Mouse (Mus musculus) hindbrain, embryonic 16.5 days (tissue): ENCODE data around the gene Tmcc1. TPM values are rescaled to one million over a fixed set of nuclear protein-coding genes. Genes with fewer than 3 reads are reported as not detected.

ENCODE experiments used
- ATAC-seq: fragments of 200-750 bp; cut with Nextera tagmentation; 2 replicates; pipeline ENCODE4 v1.8.0; 2017; ENCODE audit warnings: moderate TSS enrichment, moderate library complexity
- H3K27ac ChIP-seq: fragments of 300-500 bp; sonication (generic); 2 replicates; pipeline ENCODE4 v1.5.1; 2014; ENCODE audit warnings: low read depth, mild to moderate bottlenecking, control low read depth, low read length, moderate library complexity
- H3K27me3 ChIP-seq: fragments of 300-500 bp; sonication (generic); replicated peaks from 2 replicates; pipeline ENCODE4 v1.6.1; 2014; ENCODE audit warnings: low read length; ENCODE audit not compliant: control insufficient read depth, insufficient read depth
- H3K36me3 ChIP-seq: fragments of 300-500 bp; sonication (generic); 2 replicates; pipeline ENCODE4 v1.6.1; 2014; ENCODE audit warnings: mild to moderate bottlenecking, low read length, moderate library complexity, mixed read lengths; ENCODE audit not compliant: control insufficient read depth, insufficient read depth
- H3K4me1 ChIP-seq: fragments of 300-500 bp; sonication (generic); 2 replicates; pipeline ENCODE4 v1.6.1; 2014; ENCODE audit warnings: low read depth, low read length; ENCODE audit not compliant: control insufficient read depth, insufficient read depth
- H3K4me2 ChIP-seq: fragments of 300-500 bp; sonication (generic); 2 replicates; pipeline ENCODE4 v1.6.1; 2014; ENCODE audit warnings: mild to moderate bottlenecking, low read length, control low read depth, moderate library complexity
- H3K4me3 ChIP-seq: fragments of 300-500 bp; sonication (generic); 2 replicates; pipeline ENCODE4 v1.5.1; 2014; ENCODE audit warnings: mild to moderate bottlenecking, low read length, control low read depth, moderate library complexity
- H3K9ac ChIP-seq: fragments of 300-500 bp; sonication (generic); 2 replicates; pipeline ENCODE4 v1.6.1; 2014; ENCODE audit warnings: low read depth, mild to moderate bottlenecking, control low read depth, low read length, moderate library complexity
- H3K9me3 ChIP-seq: fragments of 300-500 bp; sonication (generic); 2 replicates; pipeline ENCODE4 v1.6.1; 2014; ENCODE audit warnings: mild to moderate bottlenecking, low read length, moderate library complexity; ENCODE audit not compliant: control insufficient read depth
- WGBS: fragments of 180-500 bp; shearing (Covaris S2); extraction: QIAGEN DNeasy Blood & Tissue Kit; methylation state at CpG from one replicate; pipeline ENCODE4 v1.1.7; 2014; 5-methylcytosine and 5-hydroxymethylcytosine counted together
- polyA plus RNA-seq: library from polyadenylated mRNA; unstranded; fragments of >200 nt; fragmentation: Nextera tagmentation; extraction: Ambion mirVana; gene quantifications from 2 replicates; pipeline ENCODE4 v1.2.1, GENCODE M21; 2015

Tmcc1 gene
- polyA plus RNA-seq, 1 experiment from 2014 or later = 23.4 TPM

DNA sequence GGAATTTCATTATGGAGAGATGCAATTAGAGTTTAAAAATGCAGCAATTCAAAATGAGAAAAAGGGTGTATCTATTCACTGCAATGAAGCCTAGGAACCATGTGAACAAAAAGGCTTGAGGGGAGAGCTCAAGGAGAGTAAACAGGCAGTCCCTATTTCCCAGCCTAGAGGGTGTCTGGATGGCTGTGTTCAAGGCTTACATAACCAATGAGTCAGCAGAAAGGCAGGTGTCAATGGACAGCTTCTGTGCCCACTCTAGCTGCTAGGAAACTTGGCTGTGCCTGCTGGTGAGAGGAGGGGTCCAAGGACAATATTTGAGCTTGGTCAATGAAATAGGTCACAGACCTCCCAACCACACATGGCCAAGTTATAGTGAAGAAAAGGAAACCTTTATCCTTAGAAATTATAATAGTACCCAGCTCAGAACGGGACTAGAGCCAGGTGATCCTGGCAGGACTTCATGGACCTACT is 138.2 kb downstream of the Tmcc1 start:
- H3K36me3 ChIP-seq = no peaks in the 10 kb centered on the region
- peak overlapping the region; percentile 34 for H3K4me2 ChIP-seq
- H3K9ac ChIP-seq = no peak overlapping the region
- no peaks in the 10 kb centered on the region for H3K27me3 ChIP-seq
- H3K27ac ChIP-seq = no peak overlapping the region
- 0 out of 2 replicates have a peak, but pooled peaks have one; percentile 34 for ATAC-seq
- H3K4me1 ChIP-seq = peaks cover 22% of the 10 kb centered on the region
- H3K4me3 ChIP-seq = no peak overlapping the region
- WGBS = 81% methylated on average over 1 of the region's 1 CpGs
- no peaks in the 10 kb centered on the region for H3K9me3 ChIP-seq

DNA sequence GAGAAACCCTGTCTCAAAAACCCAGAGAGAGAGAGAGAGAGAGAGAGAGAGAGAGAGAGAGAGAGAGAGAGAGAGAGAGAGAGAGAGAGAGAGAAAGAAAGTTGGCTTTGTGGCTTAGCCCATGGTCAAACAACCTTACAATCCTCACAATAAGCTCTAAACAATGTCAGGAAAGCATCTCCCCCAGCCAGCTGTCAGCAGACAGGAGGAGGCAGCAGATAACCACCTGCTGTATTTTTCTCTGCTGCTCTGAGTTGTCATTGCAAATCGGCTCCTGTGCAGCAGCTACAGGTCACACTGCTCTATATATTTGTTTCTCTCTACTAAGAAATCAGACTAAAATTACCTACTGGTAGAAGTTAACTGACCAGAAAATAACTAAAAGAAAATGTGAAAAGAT is 145.4 kb downstream of the Tmcc1 start:
- no peak for ATAC-seq
- H3K4me1 ChIP-seq = peaks cover 4% of the 10 kb centered on the region; the same call in 1 of the 2 replicates
- H3K27me3 ChIP-seq = no peaks in the 10 kb centered on the region
- H3K4me3 ChIP-seq = no peak overlapping the region
- H3K4me2 ChIP-seq = no peak overlapping the region
- H3K27ac ChIP-seq = no peak overlapping the region
- WGBS = 39% methylated on average over 1 of the region's 1 CpGs
- H3K36me3 ChIP-seq = no peaks in the 10 kb centered on the region
- no peaks in the 10 kb centered on the region; the same call in 1 of the 2 replicates for H3K9me3 ChIP-seq
- H3K9ac ChIP-seq = no peak overlapping the region

DNA sequence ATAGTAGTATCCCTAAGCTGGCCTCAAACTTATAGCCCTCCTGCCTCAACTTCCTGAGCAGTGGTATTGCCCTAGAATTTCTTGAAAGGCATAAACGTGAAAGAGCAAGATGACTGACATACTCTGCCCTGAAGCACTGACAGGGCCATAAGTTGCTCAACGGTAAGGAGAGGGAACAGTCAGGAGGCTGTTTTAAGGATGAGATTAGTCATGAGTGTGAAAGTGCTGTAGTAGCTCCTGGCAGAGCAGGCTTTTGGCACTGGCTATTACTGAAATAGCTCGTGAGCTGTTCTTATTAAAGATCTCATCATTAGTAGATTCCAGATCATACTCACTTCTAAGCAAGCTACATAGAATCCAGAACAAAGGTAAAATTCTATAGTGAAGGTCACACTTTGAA is 145.9 kb downstream of the Tmcc1 start:
- Histone ChIP-seq H3K4me3 (no peak overlapping the region), H3K9me3 (peaks cover 3% of the 10 kb centered on the region), H3K27me3 (no peaks in the 10 kb centered on the region), H3K27ac (no peak overlapping the region), H3K4me1 (peaks cover 4% of the 10 kb centered on the region; the same call in 1 of the 2 replicates), H3K4me2 (no peak overlapping the region), H3K36me3 (no peaks in the 10 kb centered on the region), H3K9ac (no peak overlapping the region)
- 75% methylated on average over 3 of the region's 3 CpGs for WGBS
- no peak for ATAC-seq

GRCm38 (mm10) chr6:116044039-116044438 is 149.2 kb downstream of the Tmcc1 start:
- ATAC-seq = no peak
- no peak overlapping the region for H3K27ac ChIP-seq
- no peaks in the 10 kb centered on the region for H3K27me3 ChIP-seq
- H3K4me3 ChIP-seq = no peak overlapping the region
- H3K9me3 ChIP-seq = peaks cover 3% of the 10 kb centered on the region
- H3K9ac ChIP-seq = no peak overlapping the region
- 48% methylated on average over 2 of the region's 2 CpGs for WGBS
- no peaks in the 10 kb centered on the region for H3K4me1 ChIP-seq
- H3K4me2 ChIP-seq = no peak overlapping the region
- H3K36me3 ChIP-seq = peaks cover 3% of the 10 kb centered on the region; the same call in 1 of the 2 replicates

DNA sequence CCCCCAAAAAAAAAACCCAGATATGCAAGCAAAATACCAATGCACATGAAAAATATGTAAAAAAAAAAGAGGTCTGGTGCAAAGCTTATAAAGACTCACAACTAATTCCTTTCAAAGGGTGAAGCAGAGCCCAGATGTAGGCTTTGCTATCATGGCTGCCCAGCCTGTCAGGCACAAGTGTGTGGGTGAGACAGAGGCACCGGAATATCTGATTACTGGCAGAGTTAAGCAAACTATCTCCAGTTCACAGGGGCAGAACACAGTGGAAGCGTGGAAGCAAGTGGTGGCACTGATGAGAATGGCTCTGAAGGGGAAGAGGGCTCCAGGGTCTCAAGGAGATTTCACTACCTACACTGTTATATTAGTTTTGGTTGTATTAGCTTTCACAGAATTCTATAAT is 155.1 kb downstream of the Tmcc1 start:
- no peak overlapping the region for H3K4me3 ChIP-seq
- H3K27me3 ChIP-seq = no peaks in the 10 kb centered on the region
- no peak for ATAC-seq
- peaks cover 3% of the 10 kb centered on the region; the same call in 1 of the 2 replicates for H3K36me3 ChIP-seq
- 81% methylated on average over 2 of the region's 2 CpGs for WGBS
- H3K4me1 ChIP-seq = no peaks in the 10 kb centered on the region
- no peak overlapping the region for H3K4me2 ChIP-seq
- no peak overlapping the region for H3K27ac ChIP-seq
- no peak overlapping the region for H3K9ac ChIP-seq
- H3K9me3 ChIP-seq = peaks cover 3% of the 10 kb centered on the region

- no peaks in the 10 kb centered on the region for H3K9me3 ChIP-seq
- no peak overlapping the region for H3K4me2 ChIP-seq
- no peaks in the 10 kb centered on the region for H3K4me1 ChIP-seq
- no peak for ATAC-seq
- no peaks in the 10 kb centered on the region for H3K27me3 ChIP-seq
- H3K9ac ChIP-seq = no peak overlapping the region
- no peak overlapping the region for H3K4me3 ChIP-seq
- H3K36me3 ChIP-seq = peaks cover 3% of the 10 kb centered on the region; the same call in 1 of the 2 replicates
- WGBS = 84% methylated on average over 5 of the region's 5 CpGs
- H3K27ac ChIP-seq = no peak overlapping the region
Measured at GRCm38 (mm10) chr6:116037281-116037831, 155.9 kb downstream of the Tmcc1 start.

DNA sequence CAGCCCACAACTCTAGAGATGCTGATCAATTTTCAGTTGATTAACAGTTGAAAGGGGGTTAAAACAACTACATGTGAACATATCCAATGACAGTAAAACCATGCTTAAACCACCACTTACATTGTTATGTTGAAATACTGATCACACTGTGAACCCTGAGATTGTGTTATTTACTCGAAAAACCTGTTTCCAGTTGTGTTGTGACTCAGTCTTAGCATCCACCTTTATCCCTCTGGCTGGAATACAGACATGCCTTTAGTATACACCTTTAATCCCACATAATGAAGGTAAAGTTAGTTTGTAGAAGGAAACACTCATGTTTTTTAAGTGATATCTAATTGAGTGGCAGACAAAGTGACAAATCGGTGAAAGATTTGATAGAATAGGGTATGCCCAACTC is 156.7 kb downstream of the Tmcc1 start:
- H3K27me3 ChIP-seq = no peaks in the 10 kb centered on the region
- ATAC-seq = no peak
- no peak overlapping the region for H3K4me3 ChIP-seq
- H3K36me3 ChIP-seq = no peaks in the 10 kb centered on the region
- H3K9ac ChIP-seq = no peak overlapping the region
- no peaks in the 10 kb centered on the region for H3K4me1 ChIP-seq
- WGBS = 97% methylated on average over 2 of the region's 2 CpGs
- H3K27ac ChIP-seq = no peak overlapping the region
- H3K9me3 ChIP-seq = no peaks in the 10 kb centered on the region
- no peak overlapping the region for H3K4me2 ChIP-seq

GRCm38 (mm10) chr6:116031052-116031451 is 162.2 kb downstream of the Tmcc1 start:
- H3K27ac ChIP-seq = no peak overlapping the region
- ATAC-seq = no peak
- no peaks in the 10 kb centered on the region for H3K27me3 ChIP-seq
- no peaks in the 10 kb centered on the region for H3K9me3 ChIP-seq
- no peak overlapping the region for H3K4me3 ChIP-seq
- whole genome bisulfite sequencing = 92% methylated on average over 5 of the region's 5 CpGs
- no peaks in the 10 kb centered on the region for H3K4me1 ChIP-seq
- H3K36me3 ChIP-seq = no peaks in the 10 kb centered on the region
- no peak overlapping the region for H3K9ac ChIP-seq
- no peak overlapping the region for H3K4me2 ChIP-seq

DNA sequence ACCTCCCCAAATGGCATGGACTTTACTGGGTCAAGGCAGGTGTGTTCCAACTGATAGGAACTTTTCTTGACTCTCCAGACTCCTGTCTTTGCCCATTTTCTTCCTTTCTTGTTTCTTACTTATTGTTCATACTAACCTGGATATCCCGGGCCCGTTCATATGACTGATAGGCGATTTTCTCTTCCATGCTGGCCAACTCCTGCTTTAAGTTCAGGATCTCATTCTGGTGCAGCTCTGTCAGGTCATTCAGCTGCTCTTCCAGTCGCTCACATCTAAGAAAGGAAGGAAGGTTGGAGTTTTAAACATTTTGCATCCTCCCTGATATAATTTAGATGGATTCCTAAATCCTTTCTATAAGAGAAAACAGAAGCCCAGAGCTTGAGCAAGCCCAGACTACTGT is 168.6 kb downstream of the Tmcc1 start:
- Histone ChIP-seq H3K4me1 (no peaks in the 10 kb centered on the region), H3K9me3 (peaks cover 9% of the 10 kb centered on the region), H3K27ac (no peak overlapping the region), H3K27me3 (no peaks in the 10 kb centered on the region), H3K36me3 (peaks cover 6% of the 10 kb centered on the region; the same call in 1 of the 2 replicates), H3K9ac (no peak overlapping the region), H3K4me2 (no peak overlapping the region), H3K4me3 (no peak overlapping the region)
- no peak for ATAC-seq
- WGBS = 88% methylated on average over 4 of the region's 4 CpGs
